Mouse (Mus musculus) adrenal gland, postnatal 4 days (tissue): Measurements from ENCODE around the gene Rpl23a. TPM values are rescaled to one million over a fixed set of nuclear protein-coding genes. Genes with fewer than 3 reads are reported as not detected.
"Not testable (repeated sequence)": the region's sequence is repeated elsewhere in the genome, so short reads cannot be mapped to it uniquely, and the experiment has no call there.

Experiments used
- DNase-seq, 2 experiments: peaks; one replicate each; pipeline ENCODE4 v3.0.0; 2021 to 2022; ENCODE audit warnings: low spot score in 2 of 2, mixed read lengths in 2 of 2
- total RNA-seq, 2 experiments: library from RNA; stranded (reverse); gene quantifications; 2 replicates each; pipeline ENCODE4 v1.2.3; 2021

Rpl23a gene
- total RNA-seq, 2 experiments from 2014 or later = 2,039 to 2,132 TPM

DNA sequence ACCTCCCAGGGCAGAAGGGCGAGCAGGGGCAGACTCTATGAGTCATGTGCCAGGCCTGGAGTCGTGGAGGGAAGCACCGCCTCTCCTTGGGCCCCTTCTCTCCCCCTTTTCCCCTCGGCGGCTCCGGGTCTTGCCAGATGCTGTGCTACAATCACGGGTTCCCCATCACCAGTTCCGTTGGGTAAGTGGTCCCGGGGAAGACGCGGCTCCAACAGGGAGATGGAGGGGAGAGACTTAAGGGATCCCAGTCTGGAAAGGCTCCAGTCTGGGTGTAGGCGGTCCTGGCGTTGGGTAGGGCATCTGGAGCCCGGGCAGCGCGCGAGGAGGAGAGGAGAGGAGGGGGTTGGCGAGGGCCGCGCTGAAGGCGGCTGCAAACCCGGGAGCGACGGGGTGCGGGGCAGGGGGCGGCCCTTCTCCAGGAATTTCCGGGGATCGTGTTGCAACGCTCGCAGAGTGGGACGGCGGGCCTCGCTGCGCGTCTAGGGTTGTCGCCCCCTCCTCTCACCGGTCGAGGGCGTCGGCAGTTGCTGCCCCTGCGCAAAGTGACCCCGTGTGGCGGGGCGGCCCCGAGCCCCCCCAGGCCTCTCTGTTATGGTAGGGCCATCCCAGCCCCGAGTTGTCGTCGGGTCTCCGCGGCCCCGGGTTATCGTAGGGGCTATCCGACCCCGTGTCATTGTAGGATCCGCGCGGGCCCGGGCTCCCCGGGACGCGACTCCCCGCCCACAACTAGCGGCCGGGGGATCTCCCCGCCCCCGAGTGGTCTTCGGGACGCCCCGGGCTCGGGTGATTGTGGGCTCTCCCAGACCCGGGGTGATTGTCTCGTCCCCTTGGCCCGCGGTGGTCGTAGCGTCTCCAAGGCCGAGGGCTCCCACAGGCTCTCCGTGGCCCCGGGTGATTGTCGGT is 5.2 kb upstream of the Rpl23a start, which contains the start of gene Rab34:
TSS of gene Rab34 (plus strand) at position 100 of the 903 bp plus-strand sequence.
- DNase-seq = peak; percentile 62 to 70

DNA sequence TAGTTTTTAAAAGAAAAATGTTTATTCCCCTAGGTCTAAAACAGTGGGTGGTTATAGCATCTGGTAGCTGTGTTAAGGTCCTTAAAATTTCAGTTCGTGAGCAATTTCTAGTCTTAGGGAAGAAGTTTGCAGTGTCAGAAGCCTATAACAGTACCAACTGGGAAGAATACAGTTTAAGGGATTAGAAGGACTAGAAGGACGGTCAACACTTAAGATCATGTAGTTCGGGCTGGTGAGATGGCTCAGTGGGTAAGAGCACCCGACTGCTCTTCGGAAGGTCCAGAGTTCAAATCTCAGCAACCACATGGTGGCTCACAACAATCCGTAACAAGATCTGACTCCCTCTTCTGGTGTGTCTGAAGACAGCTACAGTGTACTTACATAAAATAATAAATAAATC is 1.3 kb upstream of the Rpl23a start:
- DNase-seq = not testable (repeated sequence)

DNA sequence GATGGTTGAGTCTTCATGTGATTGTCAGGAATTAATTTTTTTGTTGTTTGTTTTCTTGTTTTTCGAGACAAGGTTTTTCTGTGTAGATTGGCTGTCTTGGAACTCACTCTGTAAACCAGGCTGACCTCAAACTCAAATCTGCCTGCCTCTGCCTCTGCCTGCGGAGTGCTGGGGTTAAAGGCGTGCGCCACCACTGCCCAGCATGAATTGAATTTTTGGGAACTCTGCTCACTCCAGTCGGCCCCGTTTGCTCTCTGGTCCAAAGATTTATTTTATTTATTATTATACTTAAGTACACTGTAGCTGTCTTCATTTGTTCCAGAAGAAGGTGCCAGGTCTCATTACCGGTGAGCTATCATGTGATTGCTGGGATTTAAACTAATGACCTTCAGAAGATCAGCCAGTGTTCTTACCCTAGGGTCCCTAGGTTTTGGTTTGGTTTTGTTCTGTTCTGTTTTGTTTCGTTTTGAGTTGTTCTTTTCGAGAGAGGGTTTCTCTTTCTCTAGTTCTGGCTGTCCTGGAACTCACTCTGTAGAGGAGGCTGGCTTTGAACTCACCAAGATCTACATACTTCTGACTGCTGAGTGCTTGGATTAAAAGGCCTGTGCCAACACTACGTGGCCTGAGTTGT is 615 bp upstream of the Rpl23a start:
- DNase-seq = no peak

DNA sequence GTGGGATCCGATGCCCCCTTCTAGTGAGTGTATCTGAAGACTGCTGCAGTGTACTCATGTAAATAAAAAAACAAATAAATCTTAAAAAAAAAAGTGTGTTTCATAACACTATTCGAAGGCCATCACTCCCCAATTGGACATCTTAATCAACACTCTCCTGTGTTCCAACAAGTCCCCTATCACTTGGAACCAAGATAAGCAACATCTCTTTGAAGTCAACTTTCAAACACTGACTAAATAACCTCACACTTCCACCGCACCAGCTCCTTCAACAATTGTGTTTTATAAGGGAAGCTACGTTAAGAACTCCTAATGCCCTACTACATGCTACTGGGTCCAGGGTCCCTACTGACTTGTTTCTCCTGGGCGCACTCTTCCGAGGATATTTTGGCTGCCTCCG is 934 bp downstream of the Rpl23a start:
- no peak for DNase-seq

- no peak for DNase-seq
Observed at GRCm38 (mm10) chr11:78181830-78182357, 1.5 kb downstream of the Rpl23a start.

DNA sequence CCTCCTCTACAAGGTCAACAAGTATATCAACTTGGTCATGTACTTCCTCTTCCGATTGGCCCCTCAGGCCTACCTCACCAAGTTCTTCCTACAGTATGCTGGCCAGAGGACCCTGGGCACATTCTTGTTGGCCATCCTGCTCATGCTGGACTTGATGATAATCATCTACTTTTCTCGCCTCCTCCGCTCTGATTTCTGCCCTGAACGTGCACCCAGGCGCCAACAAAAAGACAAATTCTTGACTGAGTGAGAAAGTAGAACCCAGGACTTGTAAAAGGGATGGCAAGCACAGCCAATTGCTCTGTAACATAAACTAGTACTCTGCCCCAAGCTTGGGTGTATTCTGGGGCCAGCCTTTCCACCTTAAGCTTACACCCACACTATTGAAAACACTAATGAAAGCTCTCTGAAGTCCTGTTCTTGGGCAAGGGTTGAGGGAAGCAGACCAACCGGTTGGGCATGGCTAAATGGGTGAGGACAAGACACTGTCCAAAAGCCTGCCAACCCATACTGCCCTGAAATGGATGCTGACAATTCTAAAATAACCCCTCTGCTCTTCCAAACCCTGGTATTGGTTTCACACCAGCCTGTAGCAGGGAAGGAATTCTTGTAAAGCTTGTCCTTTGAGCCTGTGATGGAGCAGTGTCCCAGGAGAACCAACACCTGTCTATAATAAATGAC is 3.2 kb downstream of the Rpl23a start:
- DNase-seq = no peak

DNA sequence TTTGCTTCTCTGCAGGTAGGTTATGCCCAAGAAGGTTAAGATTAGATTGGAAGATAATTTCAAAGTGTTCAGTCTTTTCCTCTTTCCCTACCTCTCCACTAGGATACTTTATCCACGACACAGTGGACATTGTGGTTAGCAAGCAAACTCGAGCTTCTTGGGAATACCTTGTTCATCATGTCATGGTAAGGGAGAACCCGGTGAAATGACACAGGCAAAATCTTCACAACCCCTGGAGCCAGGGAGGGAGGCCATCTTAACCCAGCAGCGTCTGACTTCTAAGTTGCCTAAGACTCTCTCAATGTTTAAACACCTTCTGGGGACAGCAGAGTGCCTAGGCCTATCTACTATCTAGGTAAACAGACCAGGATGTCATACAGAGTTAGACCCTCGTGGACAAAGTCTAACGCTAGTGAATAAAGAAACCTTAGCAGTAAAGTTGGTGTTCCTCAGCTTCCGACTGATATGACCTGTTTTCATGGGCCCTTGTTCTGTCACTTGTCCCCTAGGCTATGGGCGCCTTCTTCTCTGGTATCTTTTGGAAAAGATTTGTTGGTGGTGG is 3.9 kb downstream of the Rpl23a start:
- no peak for DNase-seq

GRCm38 (mm10) chr11:78178859-78179437 is 4.4 kb downstream of the Rpl23a start:
- no peak for DNase-seq

- peak; percentile 84 to 93 for DNase-seq
Observed at GRCm38 (mm10) chr11:78177903-78178858, 5.2 kb downstream of the Rpl23a start.

- DNase-seq = no peak
Observed at GRCm38 (mm10) chr11:78177437-78177836, 5.9 kb downstream of the Rpl23a start.

DNA sequence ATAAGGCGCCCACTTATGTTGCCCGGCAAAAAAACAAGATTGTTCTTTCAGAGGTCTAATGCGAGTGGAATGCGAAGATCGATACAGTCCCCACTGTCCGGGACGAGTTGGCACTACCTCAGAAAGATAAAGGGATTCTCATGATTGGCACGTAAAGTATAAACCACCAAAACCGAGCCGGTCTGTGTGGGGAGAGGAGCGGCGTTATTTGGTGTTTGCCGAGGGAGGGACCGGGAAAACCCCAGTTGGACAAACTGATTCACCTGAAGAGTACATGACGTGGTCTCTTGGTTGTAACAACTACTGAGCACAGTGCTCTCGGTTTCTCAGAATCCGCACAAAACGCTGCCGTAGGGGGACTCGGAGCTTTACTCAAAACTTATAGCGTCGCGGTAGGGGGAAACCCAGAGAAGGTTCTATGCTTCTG is 6.5 kb downstream of the Rpl23a start:
- DNase-seq = no peak

DNA sequence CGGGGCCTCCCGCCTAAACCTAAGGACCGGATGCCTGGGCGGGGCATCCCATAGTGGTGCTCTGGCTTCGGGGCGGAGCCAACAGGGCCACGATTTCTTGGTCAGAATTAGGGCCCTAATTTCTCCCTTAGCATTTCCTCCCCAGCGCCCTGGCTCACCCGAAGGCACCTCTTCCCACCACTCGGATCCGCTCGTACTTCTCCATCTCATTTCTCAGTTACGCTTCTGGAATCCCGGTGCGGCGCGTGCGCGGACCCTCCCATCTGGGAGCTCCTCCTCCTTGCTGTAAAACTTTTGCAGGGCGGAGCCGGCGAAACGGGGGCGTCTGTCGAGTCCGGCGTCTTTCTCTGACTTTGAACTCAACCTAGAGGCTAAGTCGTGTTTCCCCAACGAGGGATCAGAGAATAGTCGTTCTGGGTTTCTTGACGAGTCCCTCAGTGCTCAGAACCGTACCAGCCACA is 7.0 kb downstream of the Rpl23a start, which contains the start of the genes Nek8 and Tlcd1:
TSS of gene Nek8 (minus strand) at position 274 of the 461 bp plus-strand sequence.
TSS of gene Tlcd1 (plus strand) at position 310 of the 461 bp plus-strand sequence.
- peak; percentile 76 to 84 for DNase-seq

DNA sequence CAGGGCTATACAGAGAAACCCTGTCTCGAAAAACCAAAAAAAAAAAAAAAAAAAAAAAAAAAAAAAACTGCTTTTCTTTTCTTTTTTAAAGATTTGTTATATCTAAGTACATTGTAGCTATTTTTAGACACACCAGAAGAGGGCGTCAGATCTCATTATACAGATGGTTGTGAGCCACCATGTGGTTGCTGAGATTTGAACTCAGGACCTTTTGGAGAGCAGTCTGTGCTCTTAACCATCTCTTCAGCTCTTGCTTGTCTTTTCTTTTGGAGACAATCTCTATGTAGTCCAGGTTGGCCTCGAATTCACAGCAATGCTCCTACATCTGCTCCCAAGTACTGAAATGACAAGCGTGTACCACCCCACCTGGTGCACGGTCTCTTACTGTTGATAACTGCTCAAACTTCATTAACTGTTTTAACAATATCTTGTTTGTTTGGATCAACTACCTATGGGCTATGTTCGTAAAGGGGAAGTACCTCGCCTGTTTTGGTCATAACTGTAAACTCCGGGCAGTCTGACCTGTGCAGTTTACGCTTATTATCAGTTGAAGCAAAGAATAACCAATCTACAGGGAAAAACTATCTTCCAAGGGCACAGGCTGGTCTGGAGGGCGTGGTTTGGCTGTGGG is 7.5 kb downstream of the Rpl23a start:
- DNase-seq = no peak

- DNase-seq = no peak
Observed at GRCm38 (mm10) chr11:78174506-78174905, 8.9 kb downstream of the Rpl23a start.

DNA sequence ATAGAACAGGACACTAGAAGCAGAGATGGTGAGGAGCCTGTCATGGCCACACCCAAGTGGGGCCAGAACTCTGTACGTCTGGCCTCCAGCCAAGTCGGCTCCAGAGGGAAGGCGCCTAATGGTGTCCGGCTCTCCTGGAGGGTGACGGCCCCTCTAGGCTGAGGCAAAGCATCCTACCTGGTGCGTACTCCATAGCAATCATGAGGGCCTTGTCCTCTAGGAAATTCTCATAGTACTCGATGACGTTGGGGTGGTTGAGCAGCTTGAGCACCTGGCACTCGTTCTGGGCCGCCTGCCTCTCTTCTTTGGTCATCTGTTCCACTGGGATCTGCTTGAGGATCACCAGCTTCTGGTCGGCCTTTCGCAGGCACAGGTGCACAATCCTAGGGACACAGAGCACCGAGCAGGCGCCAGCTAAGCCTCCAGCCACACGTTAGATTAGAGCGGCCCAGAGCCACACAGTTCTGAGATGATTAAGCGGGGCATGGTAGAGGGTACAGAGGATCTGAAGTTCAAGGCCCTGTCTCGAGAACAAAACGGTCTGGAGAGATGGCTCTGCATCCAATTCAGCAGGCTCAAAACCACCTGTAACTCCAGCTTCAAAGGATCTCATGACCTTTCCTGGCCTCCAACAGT is 10.5 kb downstream of the Rpl23a start:
- DNase-seq = no peak

- no peak for DNase-seq
Observed at GRCm38 (mm10) chr11:78172034-78172747, 11.2 kb downstream of the Rpl23a start.

DNA sequence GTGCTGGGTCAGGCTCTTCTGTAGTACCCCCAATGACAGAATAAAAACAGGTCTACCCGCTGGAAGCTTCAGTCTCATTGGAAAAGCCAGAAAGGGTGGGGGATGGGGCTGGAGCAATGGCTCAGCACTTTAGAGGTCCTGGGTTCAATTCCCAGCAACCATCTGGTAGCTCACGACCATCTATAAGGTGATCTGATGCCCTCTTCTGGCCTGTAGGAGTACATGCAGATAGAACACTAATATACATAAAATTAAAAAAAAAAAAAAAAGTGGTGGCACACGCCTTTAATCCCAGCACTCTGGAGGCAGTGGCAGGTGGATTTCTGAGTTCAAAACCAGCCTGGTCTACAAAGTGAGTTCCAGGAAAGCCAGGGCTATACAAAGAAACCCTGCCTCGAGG is 12.1 kb downstream of the Rpl23a start:
- no peak for DNase-seq

DNA sequence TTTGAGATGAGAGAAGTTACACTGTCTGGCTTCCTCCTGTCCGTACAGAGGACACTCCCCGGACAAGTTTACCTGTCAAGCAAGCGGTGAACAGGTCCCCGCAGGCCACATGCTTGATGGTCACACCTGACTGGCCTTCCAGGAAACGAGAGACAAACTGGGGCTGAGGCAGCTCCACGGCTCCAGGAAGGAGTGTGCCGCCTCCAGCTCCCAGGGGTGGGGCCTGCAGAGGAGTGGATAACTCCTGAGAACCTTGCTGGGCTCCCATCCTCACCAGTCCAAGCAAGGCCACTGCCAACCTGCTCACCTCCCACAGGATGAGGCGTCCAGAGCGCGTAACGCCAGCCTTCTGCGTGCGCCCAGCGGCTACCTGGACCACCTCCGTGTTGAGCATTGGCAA is 13.1 kb downstream of the Rpl23a start:
- no peak for DNase-seq
